Mouse (Mus musculus): ENCODE measurements around the gene Tsks.

Tsks gene

DNA sequence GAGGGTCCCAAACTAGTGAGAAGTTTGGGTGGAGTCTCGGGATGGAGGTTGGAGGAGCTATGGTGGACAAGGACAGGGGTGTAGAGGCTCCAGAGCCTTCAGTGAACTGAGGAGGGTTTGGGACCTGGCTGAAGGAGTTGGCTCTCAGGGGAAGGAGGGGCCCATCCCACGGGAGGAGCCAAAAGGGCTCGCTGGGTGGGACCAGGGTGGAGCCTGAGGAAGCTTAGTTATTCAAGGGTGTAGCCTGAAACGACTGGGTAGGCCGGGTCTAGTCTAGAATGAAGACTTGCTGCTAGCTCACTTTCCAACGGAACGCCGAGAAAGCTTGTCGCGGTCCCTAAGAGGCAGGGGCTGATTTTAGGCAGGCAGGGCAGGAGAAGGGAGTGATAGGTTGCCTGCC, 9.0 kb downstream of the Tsks start:
- DNase-seq (ENCODE audit: low spot score in 2 of 2), result no peak

DNA sequence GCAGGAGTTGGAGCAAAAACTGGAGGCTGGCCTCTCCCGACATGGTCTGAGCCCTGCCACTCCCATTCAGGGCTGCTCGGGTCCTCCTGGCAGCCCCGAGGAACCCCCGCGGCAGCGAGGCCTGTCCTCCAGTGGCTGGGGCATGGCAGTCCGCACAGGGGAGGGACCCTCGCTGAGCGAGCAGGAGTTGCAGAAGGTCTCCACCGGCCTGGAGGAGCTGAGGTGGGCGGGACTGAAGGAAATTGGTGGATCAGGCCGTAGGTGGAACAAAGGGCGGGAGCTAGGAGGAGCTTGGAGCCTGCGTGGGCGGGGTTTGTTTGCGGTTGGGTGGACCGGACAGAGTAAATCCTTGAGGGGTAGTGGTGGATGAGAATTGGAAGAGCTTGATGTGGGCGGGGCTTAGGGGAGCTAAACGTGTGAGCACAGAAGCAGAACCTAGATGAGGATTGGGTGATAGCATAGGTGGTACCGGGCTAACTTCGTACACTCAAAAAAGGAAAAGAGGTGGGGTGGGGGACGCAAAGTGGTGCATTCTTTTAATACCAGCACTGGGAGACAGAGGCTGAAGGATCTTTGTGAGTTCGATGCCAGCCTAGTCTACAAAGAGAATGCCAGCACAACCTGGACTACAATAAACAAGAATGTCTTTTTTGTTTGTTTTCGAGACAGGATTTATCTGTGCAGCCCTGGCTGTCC, 9.8 kb downstream of the Tsks start:
- DNase-seq (ENCODE audit: low spot score in 2 of 2), result peak; percentile 74 to 92

DNA sequence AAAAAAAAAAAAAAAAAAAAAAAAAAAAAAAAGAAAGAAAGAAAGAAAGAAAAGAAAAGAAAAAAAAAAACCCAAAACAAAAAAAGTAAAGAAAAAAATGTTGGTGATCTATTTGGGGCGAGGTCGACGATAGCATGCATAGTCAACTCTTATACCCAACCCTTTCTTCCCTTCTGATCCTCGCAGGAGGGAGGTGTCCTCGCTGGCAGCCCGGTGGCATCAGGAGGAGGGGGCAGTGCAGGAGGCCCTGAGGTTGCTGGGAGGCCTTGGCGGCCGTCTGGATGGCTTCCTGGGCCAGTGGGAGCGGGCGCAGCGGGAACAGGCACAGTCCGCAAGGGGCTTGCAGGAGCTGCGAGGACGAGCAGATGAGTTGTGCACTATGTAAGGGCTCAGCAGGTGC, 10.6 kb downstream of the Tsks start:
- no peak for DNase-seq (ENCODE audit: low spot score in 2 of 2)

DNA sequence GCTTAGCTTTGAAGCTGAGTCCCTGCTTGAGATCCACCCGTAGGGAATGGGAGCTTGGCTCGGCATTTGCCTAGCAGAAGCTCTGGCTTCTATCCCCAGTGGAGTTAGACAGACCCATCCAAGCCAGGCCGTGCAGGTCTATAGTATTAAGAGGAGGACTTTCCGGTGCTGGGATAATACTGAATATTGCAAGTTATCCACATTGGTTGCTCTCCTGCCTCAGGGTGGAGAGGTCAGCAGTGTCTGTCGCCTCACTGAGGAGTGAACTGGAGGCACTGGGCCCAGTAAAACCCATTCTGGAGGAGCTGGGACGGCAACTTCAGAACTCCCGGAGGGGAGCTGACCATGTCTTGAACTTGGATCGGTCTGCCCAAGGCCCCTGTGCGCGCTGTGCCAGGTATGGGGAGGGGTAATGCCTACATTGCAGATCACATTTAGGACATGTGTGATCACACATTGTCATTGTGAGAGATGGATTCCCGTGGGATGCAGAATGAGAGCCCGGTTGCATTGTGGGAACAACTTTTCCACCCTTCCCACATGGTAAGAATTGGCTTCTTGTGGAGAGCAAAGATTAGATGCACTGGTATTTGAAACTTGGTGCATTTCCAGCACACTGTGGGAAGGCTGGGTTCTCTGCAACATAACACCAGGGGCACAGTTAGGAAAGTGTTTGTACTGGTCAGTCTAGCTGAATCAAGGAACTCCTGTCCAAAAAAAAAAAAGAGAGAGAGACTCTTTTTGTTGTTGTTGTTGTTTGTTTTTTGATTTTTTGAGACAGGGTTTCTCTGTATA, 11.3 kb downstream of the Tsks start:
- no peak for DNase-seq (ENCODE audit: low spot score in 2 of 2)

DNA sequence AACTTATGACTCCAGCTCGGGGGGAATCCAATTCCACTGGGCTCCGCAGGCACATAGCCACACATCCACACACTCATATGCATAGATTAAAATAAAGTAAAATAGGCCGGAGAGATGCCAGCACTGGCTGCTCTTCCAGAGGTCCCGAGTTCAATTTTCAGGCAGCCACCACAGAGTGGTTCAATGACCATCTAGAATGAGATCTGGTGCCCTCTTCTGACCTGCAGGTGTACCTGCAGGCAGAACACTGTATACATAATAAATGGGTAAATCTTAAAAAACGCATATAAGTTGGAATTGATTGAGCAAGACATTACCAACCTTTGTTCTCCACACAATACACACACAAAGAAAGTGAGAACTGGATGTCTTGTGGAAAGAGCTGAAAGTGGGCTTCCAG, 12.6 kb downstream of the Tsks start:
- no peak for DNase-seq (ENCODE audit: low spot score in 2 of 2)

DNA sequence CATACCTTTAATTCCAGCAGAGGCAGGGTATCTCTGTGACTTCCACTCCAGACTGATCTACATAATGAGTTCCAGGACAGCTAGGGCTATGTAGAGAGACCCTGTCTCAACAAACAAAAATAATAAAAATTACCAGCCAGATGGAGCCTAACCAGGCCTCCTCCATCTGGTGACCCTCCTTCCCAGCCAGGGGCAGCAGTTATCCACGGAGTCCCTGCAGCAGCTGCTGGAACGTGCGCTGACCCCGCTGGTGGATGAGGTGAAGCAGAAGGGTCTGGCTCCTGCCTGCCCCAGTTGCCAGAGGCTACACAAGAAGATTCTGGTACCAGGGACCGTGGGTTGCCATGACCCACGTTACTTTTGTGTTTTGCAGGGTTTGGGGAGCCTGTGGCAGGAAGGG, 13.3 kb downstream of the Tsks start:
- DNase-seq (ENCODE audit: low spot score in 2 of 2), result no peak

DNA sequence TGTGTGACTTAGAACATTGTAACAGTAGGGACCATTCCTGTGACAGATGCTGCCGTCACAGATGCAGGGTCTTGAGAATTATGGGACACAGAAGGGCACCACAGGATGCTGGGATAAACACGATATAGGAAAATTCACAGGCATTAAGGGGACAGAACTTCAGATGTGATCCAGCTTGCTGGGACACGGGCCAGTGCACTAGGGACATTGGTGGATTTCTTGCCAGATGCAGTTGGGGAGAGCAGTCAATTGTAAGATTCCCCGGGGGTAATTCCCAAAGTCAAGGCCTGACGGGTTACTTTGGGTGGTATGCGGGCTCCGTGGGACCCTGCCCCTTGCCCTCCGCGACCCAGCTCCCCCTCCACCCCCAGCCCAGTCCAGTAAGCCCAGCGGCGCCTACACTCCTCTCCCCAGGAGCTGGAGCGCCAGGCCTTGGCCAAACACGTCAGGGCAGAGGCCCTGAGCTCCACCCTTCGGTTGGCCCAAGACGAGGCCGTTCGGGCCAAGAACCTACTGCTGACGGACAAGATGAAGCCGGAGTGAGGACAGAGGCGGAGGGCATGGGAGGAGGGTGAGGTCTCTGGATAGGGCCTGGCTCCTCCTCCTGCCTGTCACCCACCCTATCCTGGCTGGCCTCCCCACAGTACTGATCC, 14.3 kb downstream of the Tsks start:
- no peak for DNase-seq (ENCODE audit: low spot score in 2 of 2)

DNA sequence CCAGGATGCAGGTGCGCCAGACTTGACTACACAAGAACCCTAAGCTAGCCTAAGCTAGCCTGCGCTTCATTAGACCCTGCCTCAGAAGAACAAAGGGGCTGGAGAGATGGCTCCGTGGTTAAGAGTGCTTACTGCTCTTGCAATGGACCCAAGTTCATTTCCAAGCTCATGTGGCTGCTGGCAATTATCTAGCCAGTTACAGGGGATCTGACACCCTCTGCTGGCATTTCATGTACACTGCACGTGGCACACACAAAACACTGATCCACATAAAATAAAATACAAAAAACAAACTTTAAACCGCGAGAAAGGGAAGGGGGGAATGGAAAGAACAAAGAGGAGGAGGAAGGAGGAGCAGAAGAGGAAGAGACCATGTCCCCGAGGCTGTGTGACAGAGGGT, 15.2 kb downstream of the Tsks start:
- peak in 1 of 2 experiments; percentile 61 for DNase-seq (ENCODE audit: low spot score in 2 of 2)

DNA sequence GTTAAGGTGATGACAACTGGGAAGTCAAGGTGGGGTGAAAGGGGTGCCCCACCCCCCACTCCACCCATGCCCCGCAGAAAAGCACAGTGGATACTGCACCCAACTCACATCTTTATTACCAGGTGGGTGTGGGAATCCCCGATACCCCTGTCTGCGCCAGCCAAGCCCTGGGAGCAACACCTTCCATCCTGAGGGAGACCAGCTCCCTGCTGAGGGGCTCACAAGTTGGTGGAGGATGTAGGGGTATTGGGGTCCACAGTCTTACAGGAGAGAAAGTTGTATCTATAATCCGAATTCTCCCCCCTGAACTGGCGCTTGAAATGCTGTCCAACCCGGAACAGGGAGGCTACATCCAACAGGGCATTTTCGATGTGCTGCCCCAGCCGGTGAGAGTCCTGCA, 16.3 kb downstream of the Tsks start:
- DNase-seq (ENCODE audit: low spot score in 2 of 2), result no peak

DNA sequence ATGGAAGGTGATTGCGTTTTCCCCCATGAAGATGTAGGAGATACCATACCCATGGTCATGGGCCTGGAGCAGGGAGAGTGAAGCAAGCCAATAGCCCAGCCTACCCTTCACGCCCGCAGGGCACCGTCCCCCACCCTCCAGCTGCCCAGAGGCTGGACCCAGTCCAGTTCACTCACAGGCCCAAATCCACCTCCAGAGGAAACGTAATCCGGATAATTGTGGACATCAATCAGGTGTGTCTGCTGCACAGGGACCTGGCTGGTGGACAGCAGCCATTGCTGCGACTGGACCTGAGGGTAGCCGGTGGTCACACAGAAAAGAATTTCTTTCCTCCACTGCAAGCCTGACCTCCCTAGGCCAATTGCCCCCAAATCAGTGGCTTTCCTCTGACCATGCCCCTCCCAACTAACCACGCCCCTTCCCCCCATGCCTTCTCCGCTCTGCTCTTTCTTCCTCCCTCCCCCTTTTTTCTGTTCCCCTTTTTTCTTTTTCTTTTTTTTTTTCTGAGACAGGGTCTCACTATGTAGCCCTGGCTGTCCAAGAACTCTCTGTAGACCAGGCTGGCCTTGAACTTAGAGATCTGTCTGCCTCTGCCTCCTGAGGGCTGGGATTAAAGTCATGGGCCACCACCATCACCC, 17.0 kb downstream of the Tsks start:
- no peak for DNase-seq (ENCODE audit: low spot score in 2 of 2)

DNA sequence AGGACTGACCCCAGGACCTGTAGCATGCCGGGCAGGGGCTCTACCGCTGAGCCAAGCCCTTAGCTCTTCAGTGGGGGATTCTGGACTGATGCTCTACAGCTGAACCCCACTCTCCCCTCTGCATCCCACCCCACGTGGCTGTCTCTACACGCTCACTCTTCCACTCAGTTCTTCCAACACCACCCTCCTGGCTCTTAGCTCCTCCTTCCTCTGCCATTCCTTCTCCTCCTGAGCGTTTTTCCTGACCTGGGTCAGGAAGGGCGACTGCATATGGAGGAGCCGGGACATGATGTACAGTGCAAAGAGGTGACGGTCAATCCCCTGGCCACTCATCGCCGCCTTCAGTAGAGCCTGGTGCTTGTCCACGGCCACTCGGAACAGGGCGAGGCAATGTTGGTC, 17.5 kb downstream of the Tsks start:
- no peak for DNase-seq (ENCODE audit: low spot score in 2 of 2)

DNA sequence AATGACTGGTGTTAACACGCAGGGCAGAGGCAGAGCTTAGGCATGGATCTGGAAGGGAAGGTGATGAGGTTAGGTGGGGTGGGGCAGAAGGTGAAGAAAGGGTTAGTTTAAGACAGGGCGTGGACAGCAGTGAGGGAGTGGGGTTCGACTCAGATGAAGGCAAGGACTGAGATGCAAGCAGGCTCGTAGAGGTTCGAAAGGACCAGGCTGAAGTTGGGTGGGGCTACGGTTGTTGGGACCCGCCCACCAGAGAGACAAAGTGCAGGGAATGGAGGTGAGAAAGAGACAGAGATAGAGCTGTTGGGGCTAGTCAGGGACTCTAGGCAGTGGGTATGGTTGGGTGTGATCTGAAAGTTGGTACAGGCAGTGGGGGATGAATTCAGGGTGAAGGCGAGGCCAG, 19.3 kb downstream of the Tsks start:
- DNase-seq (ENCODE audit: low spot score in 2 of 2), result no peak

DNA sequence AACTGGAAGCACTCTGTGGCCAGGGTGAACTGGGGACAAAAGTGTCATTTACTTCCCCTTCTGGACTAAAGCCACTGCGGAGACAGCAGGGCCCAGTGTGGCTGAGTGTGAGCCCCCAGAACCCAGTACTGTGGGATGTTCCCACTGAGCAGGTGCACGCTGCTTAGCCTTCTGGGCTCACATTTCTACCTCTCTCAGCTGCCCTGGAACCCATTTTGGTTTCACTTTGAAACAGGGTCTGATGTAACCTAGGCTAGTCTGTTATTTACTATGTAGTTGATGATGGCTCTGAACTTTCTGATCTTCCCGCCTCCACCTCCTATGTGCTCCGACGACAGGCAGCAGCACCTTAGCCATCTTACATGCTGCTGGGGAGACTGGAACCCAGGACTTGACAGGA, 19.8 kb downstream of the Tsks start:
- DNase-seq (ENCODE audit: low spot score in 2 of 2), result no peak

DNA sequence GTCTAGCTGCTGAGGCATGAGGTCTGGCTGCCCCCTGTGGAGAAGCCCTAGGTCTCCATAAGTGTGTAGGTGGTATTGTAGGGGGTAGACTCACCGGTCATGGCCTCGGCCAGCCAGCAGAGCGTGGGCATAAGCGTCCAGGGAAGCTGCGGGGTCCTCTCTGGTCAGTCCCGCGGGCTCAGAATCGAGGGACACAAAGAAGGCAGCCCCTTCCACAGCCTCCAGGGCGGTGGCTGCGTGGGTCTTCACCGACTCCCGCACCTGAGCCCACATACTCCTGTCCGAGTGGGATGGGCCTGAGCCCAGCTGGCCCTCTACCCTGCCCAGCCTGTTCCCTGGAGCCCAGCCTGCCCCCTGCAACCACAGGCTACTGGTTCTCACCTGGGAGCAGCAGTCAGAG, 22.0 kb downstream of the Tsks start:
- no peak for DNase-seq (ENCODE audit: low spot score in 2 of 2)

DNA sequence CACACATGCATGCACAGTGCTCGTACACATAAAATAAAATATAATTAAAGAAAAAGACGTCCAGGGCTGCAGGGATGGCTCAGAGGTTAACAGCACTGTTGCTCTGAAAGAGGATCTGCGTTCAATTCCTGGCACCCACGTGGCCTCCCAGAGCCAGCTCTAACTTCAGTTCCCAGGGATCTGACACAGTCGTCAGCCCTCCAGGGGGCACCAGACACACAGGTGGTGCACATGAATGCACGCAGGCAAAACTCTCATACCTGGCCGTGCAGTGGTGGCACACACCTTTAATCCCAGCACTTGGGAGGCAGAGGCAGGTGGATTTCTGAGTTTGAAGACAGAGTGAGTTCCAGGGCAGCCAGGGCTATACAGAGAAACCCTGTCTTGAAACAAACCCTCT, 23.0 kb downstream of the Tsks start:
- no peak for DNase-seq (ENCODE audit: low spot score in 2 of 2)

DNA sequence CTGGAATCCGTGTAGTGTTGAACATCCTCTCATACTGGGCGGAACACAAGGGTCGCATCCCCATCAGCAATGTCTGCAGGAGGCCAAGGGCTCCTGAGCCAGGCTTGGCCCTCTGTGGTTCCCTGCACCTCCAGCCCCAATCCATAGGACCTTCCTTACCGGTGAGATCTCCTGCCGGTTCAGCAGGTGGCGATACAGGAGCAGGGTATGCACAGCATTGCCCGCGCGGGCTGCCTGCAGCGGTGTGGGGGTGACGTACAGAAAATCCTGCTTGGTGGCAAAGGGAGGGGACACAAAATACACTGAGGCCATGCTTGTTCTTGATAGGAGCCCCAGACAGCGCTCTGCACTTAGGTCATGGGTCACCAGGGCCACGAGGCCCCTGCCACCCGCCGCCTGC, 23.6 kb downstream of the Tsks start:
- DNase-seq (ENCODE audit: low spot score in 2 of 2), result no peak

DNA sequence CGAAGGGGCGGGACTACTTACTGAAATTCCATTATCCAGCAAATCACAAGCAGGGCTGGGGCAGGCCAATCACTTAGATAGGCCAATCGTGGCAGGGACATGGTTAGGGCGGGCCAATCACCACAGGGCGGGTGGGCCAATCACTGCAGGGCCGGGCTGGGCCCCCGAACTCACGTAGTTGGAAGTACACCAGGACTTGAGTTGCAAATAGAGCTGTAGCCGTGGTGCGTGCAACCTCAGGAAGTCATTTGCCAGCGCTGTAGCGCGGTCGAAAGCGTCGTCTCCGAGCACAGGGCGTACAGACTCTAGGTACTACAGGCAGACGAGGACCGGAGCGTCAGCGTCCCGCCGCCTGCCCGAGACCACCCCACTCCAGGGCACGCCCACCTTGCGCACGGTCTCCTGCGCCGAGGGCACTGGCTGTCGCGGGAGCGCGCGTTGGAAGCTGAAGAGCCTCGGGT, 27.3 kb downstream of the Tsks start:
- DNase-seq (ENCODE audit: low spot score in 2 of 2), result peak in 1 of 2 experiments; percentile 84

DNA sequence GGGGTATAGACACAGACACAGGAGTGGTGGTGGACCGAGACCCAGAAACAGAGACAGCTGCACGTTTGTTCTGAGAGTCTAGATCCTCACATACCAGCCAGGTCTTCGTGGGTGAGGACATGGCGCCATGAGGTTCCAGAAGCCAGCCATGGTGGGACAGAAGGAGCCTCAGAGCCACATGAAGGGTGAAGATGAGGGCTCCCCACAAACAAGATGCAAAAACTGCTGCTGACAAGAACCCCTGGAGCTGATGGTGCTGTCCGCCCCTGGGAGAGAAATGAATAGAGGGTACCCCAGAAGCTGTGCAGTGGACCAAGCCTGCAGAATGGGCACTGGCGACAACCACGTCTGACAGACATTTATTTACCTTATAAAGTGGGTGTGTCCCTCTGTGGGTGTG, 28.1 kb downstream of the Tsks start:
- DNase-seq (ENCODE audit: low spot score in 2 of 2), result no peak

DNA sequence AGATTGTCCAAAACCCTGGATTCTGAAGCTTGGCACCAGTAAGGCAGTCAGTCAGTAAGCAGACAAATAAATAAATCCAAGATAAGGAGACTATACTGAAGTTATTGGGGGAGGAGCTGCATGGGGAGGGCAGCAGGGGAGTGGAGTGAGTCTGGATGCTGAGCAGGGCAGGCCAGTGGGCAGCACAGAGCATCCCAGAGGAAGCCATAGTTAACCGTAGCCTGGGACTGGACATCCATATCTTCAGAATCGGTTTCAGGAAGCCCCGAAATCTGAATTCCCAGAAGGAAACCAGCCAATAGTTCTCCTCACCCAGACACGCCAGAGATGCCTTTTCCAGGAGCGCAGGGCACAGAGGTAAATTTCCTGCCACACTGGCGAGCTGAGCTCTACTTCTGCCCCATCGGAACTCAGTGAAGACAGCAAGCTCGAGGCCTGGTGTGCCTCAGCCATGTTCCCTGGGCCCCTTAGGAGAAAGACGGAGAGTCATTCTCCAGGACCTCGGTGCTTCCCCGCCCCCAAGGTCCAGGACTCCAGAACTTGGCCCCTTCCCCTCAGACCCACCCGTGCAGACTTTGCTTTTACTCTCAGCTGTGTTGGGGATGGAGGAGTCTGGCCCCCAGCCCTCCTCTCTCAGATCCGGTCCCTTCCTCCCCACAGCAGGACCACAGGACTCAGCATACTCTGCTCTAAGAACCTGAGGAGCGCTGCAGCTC, 30.6 kb downstream of the Tsks start:
- DNase-seq (ENCODE audit: low spot score in 2 of 2), result no peak

DNA sequence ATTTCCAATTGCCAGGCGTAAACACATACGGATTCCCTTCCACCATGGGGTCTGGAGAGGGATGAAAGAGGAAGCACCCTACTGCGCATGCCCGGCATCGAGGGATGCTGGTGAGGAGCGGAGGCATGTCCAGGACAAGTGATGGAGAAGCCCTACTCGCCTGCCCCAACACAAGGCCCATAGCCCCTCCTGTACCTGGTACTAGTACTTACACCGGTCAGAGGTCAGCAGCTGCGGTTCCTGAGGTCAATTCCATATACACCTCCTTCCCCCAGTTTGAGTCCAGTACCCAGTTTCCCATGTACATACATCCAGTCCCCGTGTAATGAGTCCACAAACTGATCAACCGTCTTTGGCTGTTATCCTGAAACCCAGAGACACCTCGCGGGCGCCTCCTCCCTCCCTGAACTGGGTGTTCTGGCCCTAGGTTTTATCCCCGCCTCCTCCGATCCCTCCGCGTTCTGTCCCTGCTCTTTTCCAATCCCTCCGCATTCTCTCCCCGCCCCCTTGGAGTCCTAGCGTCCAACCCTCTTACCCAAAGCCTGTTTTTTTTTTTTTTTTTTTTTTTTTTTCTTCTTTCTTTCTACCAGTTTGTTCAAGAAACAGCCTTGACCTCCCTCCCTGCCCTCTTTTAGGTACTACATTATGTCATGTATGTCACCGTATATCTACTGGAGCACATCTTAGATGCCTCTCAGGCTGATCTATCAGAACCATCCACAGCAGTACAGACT, 31.5 kb downstream of the Tsks start, which contains the start of gene Cpt1c:
Gene Cpt1c (minus strand): TSS at position 469 of the 734 bp plus-strand sequence.
- DNase-seq (ENCODE audit: low spot score in 2 of 2), result peak; percentile 66 to 93

DNA sequence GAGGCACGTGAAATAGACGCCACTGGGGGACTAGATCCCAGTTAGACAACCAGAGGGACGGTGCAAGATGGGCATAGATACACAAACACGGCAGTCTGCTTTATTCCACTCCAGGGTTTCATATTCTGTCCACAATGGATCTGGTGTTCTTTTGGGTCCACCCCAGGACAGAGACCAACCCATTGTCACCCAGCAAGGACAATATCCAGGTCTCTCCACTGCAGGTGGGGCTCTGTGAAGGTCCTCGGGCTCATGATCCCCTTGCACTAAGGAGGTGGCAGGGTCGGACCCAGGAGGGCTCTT, 32.1 kb downstream of the Tsks start:
- DNase-seq (ENCODE audit: low spot score in 2 of 2), result no peak

Measured in left cerebral cortex, adult 9 months (tissue).